Mouse (Mus musculus) testis, postnatal 14 days (tissue): ENCODE results near the gene Aamdc.
A peak's percentile ranks its signal among the peaks of the same experiment; 100 is the strongest.

ENCODE experiments used
- DNase-seq: peaks from one replicate; pipeline ENCODE4 v3.0.0; 2021; ENCODE audit warnings: low spot score

Aamdc gene

GRCm38 (mm10) chr7:97579067-97579975 is at the start of gene Aamdc, which contains the start of gene Rsf1:
Aamdc (minus strand) TSS chr7:97579497.
Rsf1 (plus strand) TSS chr7:97579889.
- DNase-seq, result peak; percentile 95

GRCm38 (mm10) chr7:97623402-97623801 is 44.1 kb upstream of the Aamdc start:
- no peak for DNase-seq

DNA sequence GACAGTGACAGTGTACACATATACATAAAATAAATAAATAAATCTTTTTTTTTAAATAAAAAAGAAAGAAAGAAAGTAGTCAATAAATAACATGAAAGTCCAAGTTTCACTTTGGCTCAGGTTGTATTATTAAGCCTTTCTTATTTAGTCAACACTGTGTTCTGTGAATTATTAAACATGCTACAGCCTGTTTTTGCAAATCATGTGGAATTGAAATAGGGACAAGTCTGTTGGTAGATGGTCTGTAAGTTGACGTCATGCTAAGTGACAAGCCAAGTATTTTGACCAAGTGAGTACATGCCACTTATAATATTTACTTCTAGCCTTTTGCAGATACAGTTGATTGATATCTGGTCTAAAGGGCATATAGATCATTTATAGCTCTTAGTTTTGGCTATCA is 43.4 kb upstream of the Aamdc start:
- DNase-seq, result no peak

DNA sequence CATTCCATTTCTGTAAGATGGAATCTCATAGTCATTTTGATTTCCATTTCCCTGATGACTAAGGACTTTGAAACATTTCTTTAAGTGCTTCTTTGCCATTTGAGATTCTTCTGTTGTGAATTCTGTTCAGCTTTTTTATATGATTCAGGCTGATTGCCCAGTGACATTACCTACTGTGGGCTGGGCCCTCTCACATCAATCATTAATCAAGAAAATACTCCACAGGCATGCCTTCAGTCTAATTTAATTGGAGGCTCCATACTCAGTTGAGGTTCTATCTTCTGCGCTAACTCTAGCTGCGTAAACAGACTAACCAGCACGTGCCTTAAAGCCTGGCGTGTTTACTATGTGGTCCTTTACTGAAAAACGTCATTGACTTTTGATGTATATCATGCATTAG is 42.0 kb upstream of the Aamdc start:
- DNase-seq, result no peak

DNA sequence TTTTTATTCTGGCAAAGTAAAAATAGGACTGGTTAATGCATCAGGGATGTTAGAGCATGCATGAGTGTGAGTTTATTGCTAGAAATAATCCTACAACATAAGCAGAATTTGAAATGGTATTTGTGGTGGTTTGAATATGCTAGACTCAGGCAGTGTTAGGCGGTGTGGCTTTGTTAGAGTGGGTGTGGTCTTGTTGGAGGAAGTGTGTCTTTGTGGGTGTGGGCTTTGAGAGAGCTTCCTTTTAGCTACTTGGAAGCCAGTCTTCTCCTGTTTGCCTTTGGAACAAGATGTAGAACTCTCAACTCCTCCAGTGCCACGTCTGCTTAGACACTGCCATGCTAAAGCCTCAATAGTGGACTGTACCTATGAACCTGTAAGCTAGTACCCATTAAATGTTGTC is 19.3 kb upstream of the Aamdc start:
- no peak for DNase-seq

DNA sequence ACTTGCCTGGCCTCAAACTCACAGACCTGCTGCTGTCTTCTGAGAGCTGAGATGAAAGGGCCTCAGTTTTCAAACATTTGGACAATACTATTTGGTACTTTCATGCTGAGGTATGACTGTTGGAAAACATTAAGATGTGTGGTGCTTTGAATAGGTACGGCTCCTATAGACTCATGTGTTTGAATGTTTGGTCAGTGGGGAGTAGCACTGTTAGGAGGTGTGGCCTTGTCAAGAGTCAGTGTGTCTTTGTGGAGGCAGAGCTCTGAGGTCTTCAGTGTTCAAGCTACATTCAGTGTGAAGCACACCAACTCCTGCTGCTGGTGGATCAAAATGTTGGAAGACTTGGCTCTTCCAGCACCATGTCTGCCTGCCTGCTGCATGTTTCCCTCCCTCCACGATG is 14.2 kb upstream of the Aamdc start:
- no peak for DNase-seq

GRCm38 (mm10) chr7:97592396-97592795 is 13.1 kb upstream of the Aamdc start:
- no peak for DNase-seq

DNA sequence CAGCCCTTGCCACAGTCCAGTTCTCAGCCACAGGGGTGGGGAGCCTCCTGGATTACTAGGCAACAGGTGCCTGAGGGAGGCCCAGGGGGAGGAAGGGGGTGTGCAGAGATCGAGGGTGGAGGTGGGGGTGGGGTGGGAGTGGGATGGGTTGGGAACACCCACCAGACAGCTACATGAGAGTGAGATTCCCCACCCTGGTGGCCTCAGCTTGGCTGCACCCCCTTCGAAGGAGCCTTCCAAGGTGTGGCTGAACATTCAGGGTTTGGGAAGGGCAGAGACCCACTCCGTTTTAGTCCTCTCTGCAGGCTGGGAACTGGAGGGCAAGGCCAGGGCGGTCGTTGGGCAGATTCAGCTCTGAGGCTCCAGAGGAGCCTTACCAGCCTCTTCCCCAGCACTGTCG is 12.0 kb upstream of the Aamdc start:
- no peak for DNase-seq

GRCm38 (mm10) chr7:97590488-97590887 is 11.2 kb upstream of the Aamdc start:
- DNase-seq, result no peak

DNA sequence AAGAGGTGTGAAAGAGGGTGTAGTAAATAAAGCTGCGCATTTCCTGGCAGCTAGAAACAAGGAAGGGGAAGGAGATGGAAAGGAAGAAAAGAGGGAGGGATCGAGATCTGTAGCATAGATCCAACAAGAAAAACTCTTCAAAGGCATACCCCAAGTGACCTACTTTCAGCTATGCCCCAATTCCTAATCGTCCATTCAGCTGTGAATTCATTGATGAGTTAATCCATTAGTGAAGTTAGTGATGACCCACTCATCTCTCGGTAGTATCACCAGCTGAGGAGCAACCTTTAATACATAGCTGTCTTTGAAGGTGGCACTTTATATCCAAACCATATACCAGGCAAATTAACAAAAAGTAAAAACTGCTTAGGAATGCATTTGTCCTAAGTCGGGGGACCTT is 9.2 kb upstream of the Aamdc start:
- no peak for DNase-seq

- peak; percentile 81 for DNase-seq
Observed at GRCm38 (mm10) chr7:97580843-97581214, 1.5 kb upstream of the Aamdc start.

DNA sequence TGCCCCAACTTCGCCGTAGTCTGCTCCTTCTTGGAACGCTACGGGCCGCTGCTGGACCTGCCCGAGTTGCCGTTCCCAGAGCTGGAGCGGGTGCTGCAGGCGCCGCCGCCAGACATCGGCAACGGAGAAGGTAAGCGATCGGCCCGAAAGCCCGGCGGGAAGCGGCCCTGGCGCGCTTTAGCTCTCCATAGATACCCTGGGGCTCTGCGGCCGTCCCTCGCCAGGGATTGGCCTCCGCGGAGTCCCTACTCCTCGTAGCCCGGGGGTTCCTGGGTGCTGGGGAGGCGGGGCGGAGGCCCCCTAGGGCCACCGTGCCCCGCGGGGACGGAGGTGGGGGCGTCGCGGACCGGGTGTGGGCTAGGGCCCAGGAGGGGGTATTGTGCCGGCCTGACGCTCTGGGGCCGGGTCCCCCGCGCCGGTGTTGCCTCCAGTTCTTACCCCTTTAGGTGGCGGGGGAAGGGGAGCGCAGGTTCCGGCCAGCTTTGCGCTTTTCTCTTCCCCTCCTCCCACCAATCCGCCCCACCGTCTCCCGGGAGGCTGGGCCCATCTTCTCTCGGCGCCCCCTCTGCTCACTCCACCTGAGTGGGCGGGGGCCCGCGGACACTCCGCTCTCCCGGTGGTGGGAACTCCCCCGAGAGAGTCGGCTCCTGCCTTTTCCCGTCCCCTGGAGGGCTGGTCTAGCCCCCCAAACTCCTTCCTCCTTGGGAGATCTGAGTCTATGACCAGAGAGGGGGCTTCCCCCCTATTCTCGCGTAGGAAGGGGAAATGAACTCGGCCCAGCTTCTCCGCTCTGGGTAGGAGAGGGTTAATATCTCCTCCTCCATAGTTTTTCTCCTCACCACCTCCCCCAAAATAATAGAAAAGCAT is 912 bp upstream of the Aamdc start:
- peak; percentile 76 for DNase-seq

DNA sequence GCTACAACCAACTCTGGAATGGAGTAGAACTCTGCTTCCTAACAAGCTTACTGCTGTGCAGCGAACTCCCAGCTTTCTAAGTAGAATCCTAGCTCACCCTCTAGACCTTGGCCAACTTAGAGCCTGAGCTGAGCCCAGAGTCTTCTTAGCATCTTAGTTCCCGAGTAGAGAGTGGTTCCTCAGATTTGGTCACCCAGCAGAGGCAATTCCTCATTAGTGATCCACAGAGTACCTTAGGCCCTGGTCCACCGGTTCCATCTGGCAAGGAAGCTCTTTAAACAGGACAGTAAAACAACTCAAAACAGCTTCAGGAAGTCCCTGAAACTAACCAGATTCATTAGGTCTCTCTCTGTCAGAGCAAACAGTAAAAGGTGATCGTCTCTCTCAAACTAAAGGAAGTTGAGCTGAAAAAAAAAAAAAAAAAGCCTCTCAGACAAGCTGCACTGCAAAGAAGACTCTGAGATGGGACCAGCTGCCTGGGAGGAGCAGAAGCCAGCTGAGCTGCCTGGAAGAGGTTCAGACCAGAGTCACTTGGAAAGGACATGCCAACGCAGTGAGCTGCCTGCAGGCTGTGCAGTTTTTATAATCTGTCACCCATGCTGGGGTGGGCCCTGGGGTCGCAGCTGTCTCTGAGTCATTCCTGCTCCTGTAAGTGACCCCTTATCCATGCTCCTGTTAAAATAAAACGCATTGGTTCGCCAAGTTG is 783 bp downstream of the Aamdc start:
- DNase-seq, result peak; percentile 57

DNA sequence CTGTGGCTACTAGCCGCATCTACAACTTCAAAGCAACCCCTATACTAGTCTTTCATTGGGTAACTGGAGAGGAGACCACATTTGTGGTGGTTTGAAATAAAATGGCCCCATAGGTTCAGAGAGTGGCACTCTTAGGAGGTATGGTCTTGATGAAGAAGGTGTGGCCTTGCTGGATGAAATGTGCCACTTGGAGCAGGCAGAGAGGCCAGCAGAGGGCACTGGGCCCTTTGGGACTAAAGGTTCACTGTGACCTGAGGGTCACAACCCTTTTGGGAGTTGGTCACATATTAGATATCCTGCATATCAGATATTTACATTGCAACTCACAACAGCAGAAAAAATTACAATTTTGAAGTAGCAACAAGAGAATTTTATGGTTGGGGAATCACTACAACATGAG is 8.9 kb downstream of the Aamdc start:
- no peak for DNase-seq

- no peak for DNase-seq
Observed at GRCm38 (mm10) chr7:97569372-97569771, 9.9 kb downstream of the Aamdc start.

DNA sequence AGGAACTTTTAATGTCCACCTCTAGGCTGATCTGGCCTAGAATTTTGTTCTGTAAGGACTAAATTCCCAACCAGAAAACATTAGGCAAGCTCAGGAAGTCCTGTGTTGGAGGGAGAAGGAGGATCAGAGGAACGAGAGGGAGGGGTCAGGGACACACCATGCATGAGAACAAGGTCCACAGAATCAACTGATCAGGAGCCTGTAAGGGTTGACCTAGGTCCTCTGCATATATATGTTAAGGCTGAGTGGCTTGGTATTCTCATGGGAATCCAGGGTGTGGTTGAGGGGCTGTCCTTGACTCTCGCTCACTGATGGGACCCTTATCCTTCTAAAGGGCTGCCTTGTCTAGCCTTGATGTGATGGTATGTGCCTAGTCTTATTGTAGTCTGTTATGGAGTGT is 15.7 kb downstream of the Aamdc start:
- no peak for DNase-seq

DNA sequence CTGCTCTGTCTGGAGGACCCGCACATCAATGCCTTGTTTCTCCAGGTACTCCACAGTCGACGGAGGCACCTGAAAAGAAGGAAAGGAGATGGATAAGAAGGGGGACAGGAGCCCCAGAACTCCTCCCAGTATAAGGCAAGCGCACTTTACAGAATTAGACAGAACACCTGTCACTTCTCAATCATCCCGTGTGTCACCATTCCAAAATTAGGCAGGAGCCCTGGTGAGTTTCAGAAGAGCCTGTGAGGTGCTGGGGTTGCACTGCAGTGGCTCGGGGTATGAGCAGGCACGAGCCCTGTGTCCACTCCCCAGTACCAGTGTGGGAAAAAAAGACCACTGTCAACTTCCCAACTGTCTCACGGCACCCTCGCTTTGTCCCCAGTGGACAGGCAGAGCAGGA is 28.6 kb downstream of the Aamdc start:
- no peak for DNase-seq

DNA sequence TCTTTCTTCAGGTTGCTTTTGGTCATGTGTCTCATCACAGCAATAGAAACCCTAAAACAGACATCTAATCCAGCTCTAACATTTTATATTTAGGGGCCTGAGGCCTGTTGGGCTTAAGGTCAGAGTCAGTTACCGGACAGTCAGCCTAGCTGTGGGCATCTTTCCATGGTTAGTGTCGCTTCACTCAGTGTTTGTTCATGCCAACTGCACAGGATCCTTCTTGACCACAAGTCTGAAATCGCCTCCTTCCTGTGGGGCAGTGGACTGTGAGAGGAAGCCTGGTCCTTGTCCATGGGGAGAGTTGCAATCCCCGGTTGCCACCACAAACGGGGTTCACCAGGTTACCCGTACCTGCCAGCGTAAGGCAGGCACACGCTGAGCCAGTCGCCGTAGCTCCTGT is 30.0 kb downstream of the Aamdc start:
- DNase-seq, result no peak

- DNase-seq, result no peak
Observed at GRCm38 (mm10) chr7:97546462-97546861, 32.8 kb downstream of the Aamdc start.

DNA sequence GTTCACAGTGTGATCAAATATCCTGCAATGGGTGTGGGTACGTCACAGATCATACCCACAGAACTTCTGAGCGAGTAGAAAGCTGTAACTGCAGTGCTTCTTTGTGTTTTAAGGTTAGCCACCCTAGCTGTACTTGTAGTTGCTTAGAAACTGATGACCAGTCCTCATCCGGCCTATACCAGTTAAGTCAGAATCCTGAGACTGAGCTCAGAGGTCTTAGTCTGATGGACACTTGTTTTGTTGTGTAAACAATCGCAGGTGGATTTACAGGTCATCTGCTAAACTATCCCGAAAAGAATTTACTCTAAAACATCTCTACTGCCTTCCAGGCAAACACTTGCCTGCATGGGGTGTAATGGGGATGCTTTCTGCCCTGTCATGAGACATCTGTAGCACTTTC is 42.7 kb downstream of the Aamdc start:
- DNase-seq, result no peak

DNA sequence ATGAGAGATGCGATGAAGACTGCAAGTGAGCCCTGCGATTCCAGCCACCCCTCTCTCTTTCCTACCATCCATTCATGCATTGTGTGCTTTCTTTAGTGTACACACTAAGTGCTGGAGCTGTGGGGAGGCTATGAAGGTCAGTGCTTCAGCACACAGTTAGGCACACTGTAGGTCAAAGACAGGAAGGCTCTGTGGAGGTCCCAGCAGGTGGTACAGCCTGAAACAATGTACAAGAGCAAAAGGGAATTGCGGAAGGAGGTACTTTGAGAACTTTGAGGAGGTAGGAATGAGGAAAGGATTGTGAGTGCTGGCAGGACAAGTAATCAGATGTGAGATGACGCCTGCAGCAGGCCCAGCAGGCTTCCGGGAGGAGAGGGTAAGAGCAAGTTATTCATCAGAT is 43.8 kb downstream of the Aamdc start:
- DNase-seq, result no peak

- DNase-seq, result no peak
Observed at GRCm38 (mm10) chr7:97519935-97520334, 59.4 kb downstream of the Aamdc start.

- no peak for DNase-seq
Observed at GRCm38 (mm10) chr7:97514786-97515185, 64.5 kb downstream of the Aamdc start.
